Mouse (Mus musculus) granulocyte monocyte progenitor cell, adult 5-6 weeks (primary cell): ENCODE data around the gene Fgfr2. TPM values are rescaled to one million over a fixed set of nuclear protein-coding genes. Genes with fewer than 3 reads are reported as not detected.
"Not testable (repeated sequence)": the region's sequence is repeated elsewhere in the genome, so short reads cannot be mapped to it uniquely, and the experiment has no call there.

Source experiments
- ATAC-seq: replicated peaks from 2 replicates; pipeline ENCODE4 v1.8.0; 2016; ENCODE audit warnings: mild to moderate bottlenecking, moderate TSS enrichment, inconsistent platforms; ENCODE audit not compliant: poor library complexity, severe bottlenecking
- total RNA-seq, 2 experiments: library from RNA; stranded (forward) in 1 of 2; stranded (reverse) in 1 of 2; fragments of 200-712, 200-1000 nt in 1 of 2; fragments of >200 nt in 1 of 2; fragmentation: Nextera tagmentation in 1 of 2; gene quantifications; 2 replicates each; pipeline ENCODE4 v1.2.3; 2014 to 2017

Fgfr2 gene
- total RNA-seq, 2 experiments from 2014 or later: not detected

GRCm38 (mm10) chr7:131256841-131257240 is 1866.3 kb downstream of the Fgfr2 start:
- no peak for ATAC-seq

DNA sequence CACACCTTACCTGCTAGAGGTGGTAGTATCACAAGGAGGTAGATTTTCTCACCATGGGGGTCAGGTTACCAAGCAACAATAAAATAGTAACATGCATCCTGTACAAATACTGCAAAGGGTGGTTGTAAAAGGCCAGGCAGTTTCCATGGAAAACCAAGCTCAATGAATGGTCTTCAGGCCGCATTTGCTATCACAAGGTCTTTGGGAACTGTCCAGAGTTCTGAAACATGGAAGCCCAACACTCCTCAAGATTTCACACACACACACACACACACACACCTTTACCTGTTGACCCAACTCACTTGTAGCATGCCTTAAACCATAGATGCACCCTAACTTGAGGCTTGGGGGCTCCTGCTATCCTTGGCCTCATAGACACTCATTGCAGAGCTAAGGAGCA is 1878.2 kb downstream of the Fgfr2 start:
- no peak for ATAC-seq

- no peak for ATAC-seq
These were observed 1887.1 kb downstream of the Fgfr2 start for GRCm38 (mm10) chr7:131236091-131236490.

DNA sequence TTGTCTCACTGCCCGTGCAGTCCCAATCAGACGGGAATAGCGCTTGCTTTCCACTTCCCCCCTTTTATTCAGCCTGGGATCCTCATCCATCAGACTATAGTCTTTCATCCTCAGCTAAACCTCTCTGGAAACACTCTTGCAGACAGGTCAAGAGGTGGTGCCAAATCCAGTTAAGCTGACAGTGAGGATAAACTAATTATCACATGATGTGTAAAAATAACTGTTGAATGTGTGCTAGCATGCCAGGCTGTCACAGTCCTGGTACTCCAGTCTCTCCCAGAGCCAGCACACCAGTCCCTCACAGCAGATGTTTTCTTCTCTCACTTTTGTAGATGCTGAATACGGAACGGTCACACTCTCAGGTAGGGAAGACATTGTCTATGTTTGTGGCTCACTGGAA is 1900.1 kb downstream of the Fgfr2 start:
- ATAC-seq: no peak

- ATAC-seq: no peak
These were observed 1935.2 kb downstream of the Fgfr2 start for GRCm38 (mm10) chr7:131187996-131188395.

DNA sequence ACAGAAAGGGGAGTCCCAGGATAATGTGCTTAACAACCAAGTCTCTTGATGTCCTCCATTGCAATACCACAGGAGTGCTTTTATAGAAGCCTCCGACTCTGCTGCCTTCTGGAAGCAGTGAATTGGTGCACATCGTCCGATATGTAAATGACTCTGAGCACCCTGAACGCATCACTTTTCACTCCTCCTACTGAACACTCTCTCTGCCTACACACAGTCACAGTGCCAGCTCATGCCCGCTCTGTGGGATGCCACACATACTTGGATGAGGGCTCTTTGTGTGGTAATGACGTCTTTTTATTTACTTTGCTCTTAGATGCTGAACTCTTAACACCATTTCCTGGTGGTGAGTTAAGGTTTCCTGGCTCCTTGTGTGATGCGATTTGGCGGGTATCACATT is 1936.1 kb downstream of the Fgfr2 start:
- ATAC-seq: no peak

- ATAC-seq: no peak
These were observed 1938.8 kb downstream of the Fgfr2 start for GRCm38 (mm10) chr7:131184339-131184738.

DNA sequence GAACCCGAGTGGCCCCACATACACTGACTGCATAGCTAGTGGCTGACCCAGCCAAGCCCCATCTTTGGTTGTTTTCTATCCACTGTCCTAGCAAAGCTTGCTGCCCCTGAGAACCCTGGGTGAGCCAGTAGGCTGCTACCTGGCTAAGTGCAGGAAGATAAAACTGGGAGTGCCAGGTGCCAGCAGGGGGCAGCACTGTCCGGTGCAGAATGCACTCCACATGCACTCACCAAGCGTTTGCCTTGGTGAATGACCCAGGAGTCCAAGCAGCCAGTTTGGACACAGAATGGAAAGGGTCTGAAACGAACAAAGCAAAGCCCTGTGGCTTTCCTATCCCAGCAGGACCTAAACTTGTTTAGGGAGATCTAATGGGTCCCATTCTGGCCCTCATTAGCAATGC is 1940.5 kb downstream of the Fgfr2 start:
- ATAC-seq: 0 out of 2 replicates have a peak, but pooled peaks have one; percentile 48

DNA sequence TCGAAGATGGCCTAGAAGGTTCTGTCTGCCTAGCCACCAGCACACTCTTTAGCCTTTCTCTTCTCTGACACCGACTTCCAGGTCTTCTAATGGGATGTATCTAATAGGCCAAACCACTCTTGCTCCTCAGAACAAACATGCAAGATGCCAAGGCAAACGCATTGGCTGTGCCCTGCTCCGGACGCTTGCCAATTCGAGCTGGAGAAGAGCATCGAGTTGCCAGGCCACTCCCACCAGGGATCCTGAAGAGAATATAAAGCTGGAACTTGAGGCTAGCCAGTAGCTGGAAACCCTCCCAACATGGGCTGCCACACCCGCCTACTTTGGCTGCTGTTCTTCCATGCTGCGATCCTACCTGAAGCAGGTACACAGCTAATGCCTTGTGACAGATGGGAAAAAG is 1949.0 kb downstream of the Fgfr2 start, which contains the start of gene 5430419D17Rik:
Gene 5430419D17Rik, plus strand, starts transcription at position 282 of the 400 bp plus-strand sequence.
- no peak for ATAC-seq

DNA sequence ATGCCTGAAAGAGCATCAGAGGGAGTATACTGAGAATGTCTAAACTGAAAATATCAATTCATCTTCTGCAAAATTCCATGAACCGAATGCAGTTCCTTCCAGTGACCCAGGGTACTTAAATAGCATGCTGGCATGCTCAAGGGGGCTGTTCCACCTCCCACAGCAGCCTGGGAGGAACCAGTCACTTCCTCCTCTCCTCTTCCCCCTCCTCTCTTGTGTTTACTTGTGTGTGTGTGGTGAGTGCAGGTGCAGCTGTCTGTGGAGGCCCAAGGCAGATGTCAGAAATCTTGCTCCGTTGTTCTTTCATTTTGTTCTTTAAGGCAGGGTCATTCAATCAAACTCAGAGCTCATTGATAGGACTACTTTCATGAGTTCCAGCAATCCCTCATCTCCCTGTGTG is 1954.1 kb downstream of the Fgfr2 start:
- ATAC-seq: no peak

DNA sequence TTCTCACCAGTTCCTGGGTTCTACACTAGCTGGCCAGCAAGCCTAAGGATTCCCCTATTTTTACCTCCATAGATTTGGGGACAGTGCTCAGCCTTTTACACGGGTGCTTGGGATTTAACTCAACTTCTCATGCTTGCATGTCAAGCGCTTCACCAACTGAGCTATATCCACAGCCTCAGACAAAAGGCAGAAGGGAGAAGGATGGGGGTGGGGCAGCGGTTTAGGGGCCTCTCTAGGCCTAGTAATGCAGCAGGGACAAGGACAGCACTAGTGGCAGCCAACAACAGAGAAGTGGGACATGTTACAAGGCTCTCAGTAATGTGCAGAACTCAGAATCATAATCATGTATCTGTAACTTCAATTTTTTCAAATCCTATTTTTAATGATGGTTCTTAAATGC is 1955.4 kb downstream of the Fgfr2 start:
- ATAC-seq: no peak

DNA sequence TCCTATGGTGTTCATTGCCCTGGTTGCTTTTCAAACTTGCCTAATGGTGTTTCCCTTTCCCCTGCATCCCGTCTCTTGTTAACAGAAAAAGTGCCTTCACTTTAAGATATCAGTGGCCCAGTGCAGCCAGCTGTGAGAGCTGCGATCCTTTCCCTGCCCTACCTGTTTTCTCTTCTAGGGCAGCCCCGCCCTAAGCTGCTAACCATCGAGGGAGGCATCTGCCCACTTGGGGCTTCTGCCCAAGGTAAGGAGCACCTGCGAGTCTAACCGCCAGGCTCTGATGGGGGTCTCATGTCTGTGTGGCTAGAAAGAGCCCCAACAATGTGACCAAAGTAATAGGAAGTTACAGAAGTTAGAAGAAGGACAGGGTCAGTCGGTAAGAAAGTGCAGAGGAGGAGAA is 1960.9 kb downstream of the Fgfr2 start:
- ATAC-seq: no peak

GRCm38 (mm10) chr7:131153044-131153443 is 1970.1 kb downstream of the Fgfr2 start:
- ATAC-seq: no peak

GRCm38 (mm10) chr7:131150179-131150578 is 1973.0 kb downstream of the Fgfr2 start:
- ATAC-seq: no peak

GRCm38 (mm10) chr7:131146214-131146613 is 1976.9 kb downstream of the Fgfr2 start, which contains the start of gene 4933402N03Rik:
Gene 4933402N03Rik, minus strand, starts transcription at chr7:131146314.
- no peak for ATAC-seq

- ATAC-seq: no peak
These were observed 1990.0 kb downstream of the Fgfr2 start for GRCm38 (mm10) chr7:131133181-131133580.

GRCm38 (mm10) chr7:131130021-131130420 is 1993.1 kb downstream of the Fgfr2 start:
- ATAC-seq: no peak

DNA sequence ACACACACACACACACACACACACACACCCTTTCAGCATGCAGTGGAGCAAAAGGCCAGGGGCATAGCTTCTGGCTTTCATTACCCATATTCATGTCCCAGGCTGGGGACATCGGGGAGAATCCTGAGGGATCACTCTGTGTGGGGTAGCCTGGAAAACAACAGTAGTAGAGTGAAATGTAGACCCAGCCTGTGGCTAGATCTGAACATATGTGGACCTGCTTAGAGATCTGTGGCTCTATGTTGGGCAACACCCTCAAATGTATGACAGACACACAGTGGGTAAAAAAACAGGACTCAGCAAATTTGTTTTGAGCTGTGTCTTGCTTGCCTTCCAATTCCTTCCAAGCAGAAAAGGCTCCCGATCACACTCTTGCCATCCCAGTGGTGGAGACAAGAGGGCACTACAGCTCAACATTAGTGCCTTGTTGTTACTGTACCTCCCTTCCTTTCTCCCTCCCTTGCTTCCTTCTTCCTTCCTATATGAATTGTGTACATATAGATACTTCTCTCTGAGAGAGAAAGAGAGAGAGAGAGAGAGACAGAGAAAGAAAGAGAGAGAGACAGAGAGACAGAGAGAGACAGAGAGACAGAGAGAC is 2000.8 kb downstream of the Fgfr2 start:
- ATAC-seq: no peak

GRCm38 (mm10) chr7:131114434-131114833 is 2008.7 kb downstream of the Fgfr2 start:
- ATAC-seq: no peak

GRCm38 (mm10) chr7:131113676-131114075 is 2009.5 kb downstream of the Fgfr2 start:
- ATAC-seq: no peak

DNA sequence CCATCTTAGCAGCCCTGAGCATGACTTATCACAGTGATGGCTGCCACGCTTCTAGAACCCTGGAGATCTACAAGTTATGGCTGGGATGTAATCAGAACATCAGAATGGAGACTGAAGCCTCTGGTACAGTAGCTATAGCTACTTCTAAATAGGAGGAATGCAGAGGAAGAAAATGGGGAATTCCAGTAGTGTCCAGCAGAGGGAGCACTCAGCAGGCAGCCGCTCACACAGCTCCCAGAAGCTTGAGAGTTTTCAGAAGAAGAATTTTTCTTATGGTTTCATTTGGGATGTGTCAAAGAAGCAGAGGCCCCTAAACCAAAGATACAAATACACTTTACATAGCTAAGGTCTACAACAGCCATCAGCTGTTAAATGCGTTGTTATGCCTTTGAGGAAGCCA is 2010.7 kb downstream of the Fgfr2 start:
- peak; percentile 56; the same call in 1 of the 2 replicates for ATAC-seq

DNA sequence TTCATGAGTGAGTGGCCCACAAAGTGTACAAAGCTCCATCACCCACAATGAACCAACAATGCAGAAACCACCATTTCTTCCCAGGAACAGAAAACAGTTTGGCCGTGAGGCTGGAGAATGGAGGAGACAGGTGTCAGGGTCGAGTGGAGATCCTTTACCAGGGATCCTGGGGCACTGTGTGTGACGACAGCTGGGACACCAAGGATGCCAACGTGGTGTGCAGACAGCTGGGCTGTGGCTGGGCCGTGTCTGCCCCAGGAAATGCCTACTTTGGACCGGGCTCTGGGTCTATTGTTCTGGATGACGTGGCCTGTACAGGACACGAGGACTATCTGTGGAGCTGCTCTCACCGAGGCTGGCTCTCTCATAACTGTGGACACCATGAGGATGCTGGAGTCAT is 2040.7 kb downstream of the Fgfr2 start:
- ATAC-seq: not testable (repeated sequence)
